Mouse (Mus musculus) natural killer cell, adult 2 months (primary cell): ENCODE measurements at regions not wholly inside any gene's neighbourhood (a gene's known extent, or its start where the extent isn't known, plus 50 kb on each side); places are given as distances from the start of the nearest gene placed in this dataset.
"Not testable (repeated sequence)": the region's sequence is repeated elsewhere in the genome, so short reads cannot be mapped to it uniquely, and the experiment has no call there.

Experiments used
- DNase-seq, 2 experiments: peaks; one replicate each; pipeline ENCODE4 v3.0.0; 2022; ENCODE audit warnings: low spot score in 2 of 2

GRCm38 (mm10) chr7:129689464-129689863 is 97.8 kb downstream of the Wdr11 start:
- DNase-seq: no peak

DNA sequence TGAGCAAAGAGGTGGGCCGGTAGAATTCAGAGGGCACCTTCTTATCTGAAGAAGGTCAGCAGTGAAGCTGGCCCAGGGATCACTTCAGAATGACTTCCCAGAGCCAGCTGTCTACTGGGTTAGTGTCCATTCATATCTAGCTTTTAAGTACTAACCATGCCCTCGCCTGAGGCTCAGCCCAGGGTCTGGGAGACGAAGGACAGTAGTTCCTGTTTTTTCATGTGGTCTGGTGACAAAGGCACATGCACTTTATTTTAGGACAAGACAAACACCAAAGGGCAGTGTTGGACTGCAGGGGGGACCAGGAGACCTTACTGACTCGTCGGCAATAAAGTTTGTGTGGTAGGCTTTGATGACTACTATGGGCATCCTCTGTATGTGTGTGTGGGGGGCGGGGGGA is 99.2 kb downstream of the Wdr11 start:
- DNase-seq: no peak

DNA sequence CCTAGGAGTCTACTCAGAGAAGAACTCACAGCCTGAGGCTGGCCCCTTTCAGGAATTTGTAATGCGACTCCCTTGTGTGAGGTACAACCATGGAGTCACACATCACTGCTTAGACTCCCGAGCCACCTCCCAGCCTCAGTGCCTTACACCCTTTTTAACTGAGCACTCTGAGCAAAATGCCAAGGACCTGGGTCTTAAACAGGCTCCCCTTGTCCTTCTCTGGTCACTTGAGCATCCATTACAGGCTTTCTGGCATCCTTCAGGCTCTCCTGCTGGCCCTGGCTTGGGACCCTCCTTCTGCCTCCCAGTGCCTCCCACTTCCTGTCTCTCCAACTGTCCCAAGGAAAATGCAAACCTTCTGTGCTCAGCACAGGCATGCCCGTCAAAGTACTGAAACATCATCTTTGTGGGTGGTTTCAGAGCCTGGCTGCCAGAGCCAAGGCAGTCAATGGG is 100.0 kb downstream of the Wdr11 start:
- no peak for DNase-seq

GRCm38 (mm10) chr7:129693635-129694034 is 102.0 kb downstream of the Wdr11 start:
- DNase-seq: no peak

DNA sequence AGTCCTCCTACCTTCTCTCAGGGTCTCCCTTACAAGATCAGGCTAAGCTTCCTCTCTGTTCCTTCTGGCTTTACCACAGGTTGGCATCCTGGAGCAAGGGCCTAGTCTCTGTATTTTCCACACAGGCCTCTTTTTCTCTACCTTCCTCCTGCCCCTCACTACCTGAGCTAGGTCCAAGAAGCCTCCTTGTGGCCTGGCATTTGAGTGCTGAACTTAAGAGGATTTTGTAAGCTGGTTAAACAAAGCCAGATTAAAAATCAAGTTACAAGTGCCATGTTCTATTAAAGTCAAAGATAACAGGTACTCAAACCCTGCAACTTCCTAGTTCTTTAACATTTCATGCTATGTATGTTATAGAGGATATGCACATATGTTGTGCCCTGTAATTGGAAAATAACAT is 102.5 kb downstream of the Wdr11 start:
- no peak for DNase-seq

DNA sequence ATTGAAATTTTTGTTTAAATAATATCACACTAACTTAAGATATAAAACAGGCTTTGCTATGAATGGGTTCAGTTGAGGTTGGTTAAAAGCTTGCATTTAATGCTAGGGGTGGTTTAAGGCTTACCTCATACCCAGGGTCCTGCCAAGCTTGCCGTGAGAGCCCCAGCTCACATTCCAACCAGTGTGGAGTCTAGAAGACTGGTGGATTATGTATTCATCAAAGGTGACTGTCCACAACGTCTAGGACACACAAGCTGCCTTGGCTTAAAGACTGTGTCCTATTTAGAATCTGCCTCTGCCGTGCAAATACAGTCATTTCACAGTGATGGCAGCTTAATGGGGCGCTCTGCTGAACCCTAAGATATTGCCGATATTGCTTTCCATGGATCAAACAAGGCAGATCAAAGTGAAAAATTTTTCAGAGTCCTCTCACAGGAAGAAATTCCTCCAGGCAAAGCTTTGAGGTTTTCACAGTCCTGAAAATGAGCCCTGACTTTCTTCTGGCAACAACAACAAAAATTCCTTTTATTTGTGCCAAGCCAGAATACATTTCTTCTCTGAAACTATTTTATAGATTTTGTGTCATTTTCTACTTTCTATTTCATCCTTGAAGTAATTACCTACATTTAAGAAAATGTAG is 108.4 kb downstream of the Wdr11 start:
- no peak for DNase-seq

DNA sequence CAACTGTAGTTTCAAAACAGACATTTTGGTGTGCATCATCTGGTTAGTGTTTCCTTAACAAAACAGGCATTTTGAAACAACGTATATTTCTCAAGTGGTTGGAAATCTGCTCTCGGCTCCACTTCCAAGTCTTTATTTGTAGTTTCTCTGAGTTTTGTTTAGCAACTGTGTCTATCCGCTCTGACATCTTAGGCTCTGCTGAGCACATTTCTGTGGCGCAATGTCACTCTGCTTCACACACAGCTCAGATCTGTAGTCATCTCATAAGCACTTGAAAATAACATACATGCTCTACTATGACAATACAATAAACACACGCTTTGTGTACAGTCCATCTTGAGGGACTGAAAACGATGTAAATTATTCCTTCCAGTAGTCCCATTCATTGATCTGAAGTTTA is 135.9 kb downstream of the Wdr11 start:
- DNase-seq: no peak

DNA sequence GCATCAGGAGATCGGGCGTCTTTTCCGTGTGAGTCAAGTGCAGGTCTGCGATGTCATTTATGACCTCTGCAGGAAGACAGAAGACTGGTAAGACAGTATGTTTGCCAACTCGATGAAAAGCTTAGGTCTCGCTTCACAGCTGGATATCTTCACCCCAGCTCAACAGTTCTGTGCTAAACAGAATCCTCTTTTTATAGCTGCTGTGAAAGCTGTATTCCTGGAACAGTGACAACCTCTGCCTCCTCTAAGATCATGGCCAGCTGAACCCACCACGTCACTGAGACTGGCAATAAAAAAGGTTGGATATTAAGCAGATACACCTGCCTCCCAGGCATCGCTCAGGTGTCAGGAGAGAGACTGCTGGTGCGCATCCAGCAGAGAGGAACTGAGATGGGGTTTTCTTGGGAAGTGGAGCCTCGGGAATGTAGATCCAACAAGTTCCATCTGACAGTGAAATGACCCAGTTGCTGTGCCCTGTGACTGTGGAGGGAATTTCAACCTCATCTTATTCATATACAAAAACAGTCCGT is 138.1 kb downstream of the Wdr11 start:
- DNase-seq: no peak

- no peak for DNase-seq
Observed at GRCm38 (mm10) chr7:129730785-129731352, 139.2 kb downstream of the Wdr11 start.

DNA sequence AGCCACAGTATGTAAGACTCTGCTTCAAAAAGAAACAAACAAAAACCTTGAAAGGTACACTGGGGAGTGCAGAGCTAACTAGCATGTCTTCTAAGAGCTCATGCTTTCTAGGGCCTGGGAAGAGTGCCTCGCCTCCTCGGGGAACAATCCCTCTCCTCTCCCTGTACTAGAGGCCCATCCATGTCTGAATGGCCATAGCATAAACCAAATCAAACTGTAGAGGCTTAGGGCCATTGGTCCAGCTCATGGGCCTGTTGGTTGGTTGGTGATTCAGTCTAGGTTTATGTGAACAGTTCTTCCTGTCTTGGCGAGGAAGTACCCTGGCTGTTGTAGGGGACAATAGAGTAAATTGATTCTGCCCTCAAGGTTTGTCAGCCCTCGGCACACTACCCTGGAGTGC is 151.0 kb downstream of the Wdr11 start:
- no peak for DNase-seq

- DNase-seq: no peak
Observed at GRCm38 (mm10) chr7:129743955-129744666, 152.4 kb downstream of the Wdr11 start.

- no peak for DNase-seq
Observed at GRCm38 (mm10) chr7:129746639-129747038, 155.0 kb downstream of the Wdr11 start.

GRCm38 (mm10) chr7:129750936-129751335 is 159.3 kb downstream of the Wdr11 start:
- no peak for DNase-seq

- DNase-seq: no peak
Observed at GRCm38 (mm10) chr7:129754737-129755136, 163.1 kb downstream of the Wdr11 start.

- no peak for DNase-seq
Observed at GRCm38 (mm10) chr7:129756138-129756537, 164.5 kb downstream of the Wdr11 start.

DNA sequence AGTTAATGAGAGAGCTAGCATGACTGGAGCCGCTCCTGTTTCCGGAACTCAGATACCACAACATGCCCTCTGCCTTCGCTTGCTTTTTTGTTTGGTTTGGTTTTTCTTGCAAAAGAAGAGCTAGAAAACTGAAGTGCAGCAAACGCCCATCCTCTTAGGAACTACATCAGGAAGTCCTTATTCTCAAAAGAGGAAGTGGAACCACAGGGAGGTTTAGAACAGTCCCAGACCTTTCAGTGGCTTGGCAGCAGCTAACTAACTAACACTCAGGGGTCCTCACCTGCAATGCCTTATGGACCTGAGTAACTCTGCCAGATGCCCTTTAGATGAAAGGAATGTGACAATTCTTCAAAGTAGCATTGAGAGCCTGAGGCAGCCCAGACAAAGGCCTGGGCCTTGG is 168.2 kb downstream of the Wdr11 start:
- peak in 1 of 2 experiments; percentile 24 for DNase-seq

DNA sequence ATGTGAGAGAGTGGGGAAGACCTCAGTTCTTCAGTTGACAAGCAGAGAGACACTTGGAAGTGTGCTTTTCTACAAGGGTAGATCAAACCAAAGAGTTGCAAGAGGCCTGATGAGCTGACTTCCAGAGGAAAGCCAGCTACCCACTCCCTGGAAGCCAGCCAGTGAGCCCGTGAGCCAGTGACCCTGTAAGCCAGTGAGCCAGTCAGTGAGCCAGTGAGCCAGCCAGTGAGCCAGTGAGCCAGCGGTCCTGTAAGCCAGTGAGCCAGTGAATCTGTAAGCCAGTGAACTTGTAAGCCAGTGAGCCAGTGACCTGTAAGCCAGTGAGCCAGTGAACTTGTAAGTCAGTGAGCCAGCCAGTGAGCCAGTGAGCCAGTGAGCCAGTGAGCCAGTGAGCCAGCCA is 168.7 kb downstream of the Wdr11 start:
- DNase-seq: no peak

- no peak for DNase-seq
Observed at GRCm38 (mm10) chr7:129763754-129764153, 172.1 kb downstream of the Wdr11 start.

DNA sequence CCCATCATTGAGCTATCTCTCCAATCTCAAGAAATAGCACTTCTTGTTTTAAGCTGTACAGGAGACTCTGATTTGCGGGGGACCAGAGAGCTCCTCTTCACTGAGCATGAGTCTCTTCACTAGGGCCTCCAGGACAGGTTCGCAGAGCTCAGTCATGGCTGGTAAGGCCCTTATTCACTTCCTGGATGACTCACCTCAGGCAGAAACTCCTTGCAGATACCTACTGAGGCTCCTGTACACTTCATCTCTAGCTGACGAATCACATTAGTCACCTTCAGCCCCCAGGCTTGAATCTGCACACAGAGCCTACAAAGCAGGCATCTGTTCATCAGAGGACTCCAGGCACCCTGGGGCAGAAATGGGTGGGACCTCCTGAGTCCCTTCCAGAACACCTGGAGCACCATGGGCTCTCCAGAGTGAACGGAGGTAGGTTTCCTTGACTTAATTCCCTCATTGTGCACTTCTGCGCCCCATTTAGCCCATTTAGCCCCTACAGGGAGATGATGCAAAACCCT is 172.8 kb downstream of the Wdr11 start:
- peak in 1 of 2 experiments; percentile 8 for DNase-seq

GRCm38 (mm10) chr7:129765681-129766080 is 174.0 kb downstream of the Wdr11 start:
- no peak for DNase-seq

GRCm38 (mm10) chr7:129766087-129766834 is 174.6 kb downstream of the Wdr11 start:
- peak in 1 of 2 experiments; percentile 6 for DNase-seq

GRCm38 (mm10) chr7:129769673-129770072 is 178.0 kb downstream of the Wdr11 start:
- not testable (repeated sequence) for DNase-seq
